Mouse (Mus musculus): ENCODE measurements at regions not wholly inside any gene's neighbourhood (a gene's known extent, or its start where the extent isn't known, plus 50 kb on each side); places are given as distances from the start of the nearest gene placed in this dataset.

GRCm38 (mm10) chr10:117519670-117520535 lies 109.4 kb upstream of the Cpm start:
- Histone ChIP-seq H3K9me3 (replicated peaks) (no peaks in the 10 kb centered on the region), H3K36me3 (no peaks in the 10 kb centered on the region), H3K4me3 (no peak overlapping the region), H3K27ac (no peak overlapping the region), H3K4me2 (no peak overlapping the region), H3K4me1 (replicated peaks) (no peaks in the 10 kb centered on the region), H3K27me3 (no peaks in the 10 kb centered on the region), H3K9ac (no peak overlapping the region)
- ATAC-seq (replicated peaks; ENCODE audit: insufficient number of reproducible peaks, insufficient read depth, low FRiP score, low read depth): no peak
- 55% methylated on average over 8 of the region's 8 CpGs for WGBS

- no peaks in the 10 kb centered on the region for H3K9me3 ChIP-seq (replicated peaks)
- no peaks in the 10 kb centered on the region for H3K36me3 ChIP-seq
- ATAC-seq (replicated peaks; ENCODE audit: insufficient number of reproducible peaks, insufficient read depth, low FRiP score, low read depth): no peak
- no peak overlapping the region for H3K4me2 ChIP-seq
- no peaks in the 10 kb centered on the region for H3K4me1 ChIP-seq (replicated peaks)
- no peak overlapping the region for H3K27ac ChIP-seq
- H3K4me3 ChIP-seq: no peak overlapping the region
- H3K9ac ChIP-seq: no peak overlapping the region
- no peaks in the 10 kb centered on the region for H3K27me3 ChIP-seq
- WGBS: 77% methylated on average over 15 of the region's 15 CpGs
Observed at GRCm38 (mm10) chr10:117518793-117519669, 110.3 kb upstream of the Cpm start.

- Histone ChIP-seq H3K9me3 (replicated peaks) (no peaks in the 10 kb centered on the region), H3K9ac (no peak overlapping the region), H3K4me1 (replicated peaks) (no peaks in the 10 kb centered on the region), H3K36me3 (no peaks in the 10 kb centered on the region), H3K27me3 (no peaks in the 10 kb centered on the region), H3K27ac (no peak overlapping the region), H3K4me2 (0 out of 2 replicates have a peak overlapping the region, but pooled peaks have one; percentile 18), H3K4me3 (no peak overlapping the region)
- WGBS: 44% methylated on average over 14 of the region's 14 CpGs
- ATAC-seq (replicated peaks; ENCODE audit: insufficient number of reproducible peaks, insufficient read depth, low FRiP score, low read depth): no peak
Observed at GRCm38 (mm10) chr10:117517800-117518770, 111.2 kb upstream of the Cpm start.

GRCm38 (mm10) chr10:117517071-117517714 lies 112.1 kb upstream of the Cpm start:
- no peak overlapping the region for H3K27ac ChIP-seq
- 0 out of 2 replicates have a peak overlapping the region, but pooled peaks have one; percentile 18 for H3K4me2 ChIP-seq
- no peak overlapping the region for H3K4me3 ChIP-seq
- H3K9ac ChIP-seq: no peak overlapping the region
- no peaks in the 10 kb centered on the region for H3K9me3 ChIP-seq (replicated peaks)
- H3K4me1 ChIP-seq (replicated peaks): no peaks in the 10 kb centered on the region
- H3K36me3 ChIP-seq: no peaks in the 10 kb centered on the region
- no peaks in the 10 kb centered on the region for H3K27me3 ChIP-seq
- no peak for ATAC-seq (replicated peaks; ENCODE audit: insufficient number of reproducible peaks, insufficient read depth, low FRiP score, low read depth)
- WGBS: 53% methylated on average over 11 of the region's 11 CpGs

GRCm38 (mm10) chr10:117516510-117516909 lies 112.8 kb upstream of the Cpm start:
- no peak for ATAC-seq (replicated peaks; ENCODE audit: insufficient number of reproducible peaks, insufficient read depth, low FRiP score, low read depth)
- 89% methylated on average over 8 of the region's 8 CpGs for WGBS
- H3K27ac ChIP-seq: no peak overlapping the region

GRCm38 (mm10) chr10:117515777-117516501 lies 113.4 kb upstream of the Cpm start:
- no peaks in the 10 kb centered on the region for H3K9me3 ChIP-seq (replicated peaks)
- WGBS: 69% methylated on average over 10 of the region's 10 CpGs
- H3K9ac ChIP-seq: no peak overlapping the region
- H3K27ac ChIP-seq: no peak overlapping the region
- no peak for ATAC-seq (replicated peaks; ENCODE audit: insufficient number of reproducible peaks, insufficient read depth, low FRiP score, low read depth)
- no peaks in the 10 kb centered on the region for H3K27me3 ChIP-seq
- no peak overlapping the region for H3K4me3 ChIP-seq
- no peak overlapping the region for H3K4me2 ChIP-seq
- H3K4me1 ChIP-seq (replicated peaks): no peaks in the 10 kb centered on the region
- no peaks in the 10 kb centered on the region for H3K36me3 ChIP-seq

More at GRCm38 (mm10) chr10:117516510-117516909, 112.8 kb upstream of the Cpm start:
- Histone ChIP-seq H3K4me1 (replicated peaks) (no peaks in the 10 kb centered on the region), H3K9ac (no peak overlapping the region), H3K27me3 (no peaks in the 10 kb centered on the region), H3K9me3 (replicated peaks) (no peaks in the 10 kb centered on the region), H3K4me3 (no peak overlapping the region), H3K4me2 (no peak overlapping the region), H3K36me3 (no peaks in the 10 kb centered on the region)

- no peak for ATAC-seq (replicated peaks; ENCODE audit: insufficient number of reproducible peaks, insufficient read depth, low FRiP score, low read depth)
- H3K27me3 ChIP-seq: no peaks in the 10 kb centered on the region
- H3K9ac ChIP-seq: no peak overlapping the region
- 89% methylated on average over 8 of the region's 8 CpGs for WGBS
- no peak overlapping the region for H3K27ac ChIP-seq
- no peak overlapping the region for H3K4me3 ChIP-seq
- no peaks in the 10 kb centered on the region for H3K9me3 ChIP-seq (replicated peaks)
- no peaks in the 10 kb centered on the region for H3K36me3 ChIP-seq
- H3K4me2 ChIP-seq: no peak overlapping the region
- no peaks in the 10 kb centered on the region for H3K4me1 ChIP-seq (replicated peaks)
Observed at GRCm38 (mm10) chr10:117515039-117515438, 114.3 kb upstream of the Cpm start.

GRCm38 (mm10) chr10:117513925-117514546 lies 115.3 kb upstream of the Cpm start:
- H3K27ac ChIP-seq: no peak overlapping the region
- no peak overlapping the region for H3K4me3 ChIP-seq
- H3K9ac ChIP-seq: no peak overlapping the region
- H3K4me1 ChIP-seq (replicated peaks): no peaks in the 10 kb centered on the region
- no peak overlapping the region for H3K4me2 ChIP-seq
- ATAC-seq (replicated peaks; ENCODE audit: insufficient number of reproducible peaks, insufficient read depth, low FRiP score, low read depth): no peak
- no peaks in the 10 kb centered on the region for H3K9me3 ChIP-seq (replicated peaks)
- H3K36me3 ChIP-seq: no peaks in the 10 kb centered on the region
- no peaks in the 10 kb centered on the region for H3K27me3 ChIP-seq
- WGBS: 85% methylated on average over 7 of the region's 7 CpGs

GRCm38 (mm10) chr10:117512424-117513257 lies 116.7 kb upstream of the Cpm start:
- H3K27ac ChIP-seq: no peak overlapping the region
- H3K9ac ChIP-seq: no peak overlapping the region
- 84% methylated on average over 9 of the region's 9 CpGs for WGBS
- no peaks in the 10 kb centered on the region for H3K9me3 ChIP-seq (replicated peaks)
- H3K4me2 ChIP-seq: no peak overlapping the region
- H3K4me3 ChIP-seq: no peak overlapping the region
- no peaks in the 10 kb centered on the region for H3K36me3 ChIP-seq
- H3K27me3 ChIP-seq: no peaks in the 10 kb centered on the region
- H3K4me1 ChIP-seq (replicated peaks): no peaks in the 10 kb centered on the region
- no peak for ATAC-seq (replicated peaks; ENCODE audit: insufficient number of reproducible peaks, insufficient read depth, low FRiP score, low read depth)
